Mouse (Mus musculus) bone marrow, adult 2 months (tissue): ENCODE data around the gene Ankrd63. TPM values are rescaled to one million over a fixed set of nuclear protein-coding genes. Genes with fewer than 3 reads are reported as not detected.
"Not testable (repeated sequence)": the region's sequence is repeated elsewhere in the genome, so short reads cannot be mapped to it uniquely, and the experiment has no call there.

Experiments used
- H3K27ac ChIP-seq: fragments of 200-500 bp; 2 replicates; pipeline ENCODE4 v1.5.1; 2012; ENCODE audit warnings: low read depth, mild to moderate bottlenecking, control low read depth, inconsistent platforms, low read length; ENCODE audit not compliant: control insufficient read depth, poor library complexity, insufficient read depth
- H3K4me1 ChIP-seq: fragments of 200-500 bp; 2 replicates; pipeline ENCODE4 v1.6.1; 2011; ENCODE audit warnings: low read length; ENCODE audit not compliant: control insufficient read depth, insufficient read depth
- H3K4me3 ChIP-seq: fragments of 200-500 bp; replicated peaks from 2 replicates; pipeline ENCODE3; 2011; ENCODE audit warnings: mild to moderate bottlenecking, low read depth, low read length, control low read depth; ENCODE audit not compliant: control insufficient read depth
- CTCF ChIP-seq: fragments of 200-500 bp; IDR thresholded peaks from 2 replicates; pipeline ENCODE4 v1.5.1; 2011; ENCODE audit warnings: low read length, control low read depth; ENCODE audit not compliant: control insufficient read depth, insufficient read depth
- POLR2A ChIP-seq: fragments of 200-500 bp; IDR thresholded peaks from 2 replicates; pipeline ENCODE4 v1.6.1; 2011; ENCODE audit warnings: low read depth, mild to moderate bottlenecking, control low read depth, low read length, borderline replicate concordance; ENCODE audit not compliant: control insufficient read depth
- WGBS: fragments of 180-500 bp; shearing (Covaris S2); methylation state at CpG from one replicate; pipeline ENCODE4 v1.1.7; 2018; 5-methylcytosine and 5-hydroxymethylcytosine counted together
- polyA plus RNA-seq: library from polyadenylated mRNA; stranded (reverse); fragments of >200 nt; gene quantifications from 2 replicates; pipeline ENCODE4 v1.2.4, GENCODE M21; 2011; ENCODE audit warnings: low replicate concordance; ENCODE audit not compliant: missing spikeins, insufficient read depth, insufficient read length

The Ankrd63 gene
- polyA plus RNA-seq, 1 experiment = 0.92 TPM

GRCm38 (mm10) chr2:118659077-118659476 is 44.7 kb downstream of the Ankrd63 start:
- Histone ChIP-seq H3K4me3 (no peak overlapping the region), H3K27ac (peak overlapping the region; percentile 80), H3K4me1 (peaks cover 2% of the 10 kb centered on the region)
- WGBS = 38% methylated on average over 1 of the region's 1 CpGs
- no peak for TF ChIP-seq CTCF
- no peak for TF ChIP-seq POLR2A

DNA sequence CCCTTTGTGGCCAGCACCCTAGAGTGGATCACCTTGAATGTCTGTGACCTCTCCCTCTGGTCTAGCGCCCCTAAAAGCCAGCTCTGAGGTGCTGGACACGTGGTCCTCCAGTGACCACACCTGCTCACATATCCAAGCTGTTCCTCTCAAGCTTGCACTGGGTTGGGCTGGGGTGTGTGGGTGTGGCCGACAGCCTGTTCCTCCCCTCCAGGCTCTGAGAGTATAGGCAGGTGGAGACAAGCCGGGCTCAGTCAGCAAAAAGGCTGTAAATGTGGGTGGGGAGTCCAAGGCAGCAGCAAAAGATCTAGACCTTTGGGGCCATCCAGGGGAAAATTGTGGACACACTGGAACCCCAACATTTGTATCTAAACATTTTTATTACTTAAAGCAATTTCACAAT is 45.3 kb downstream of the Ankrd63 start:
- Histone ChIP-seq H3K4me3 (no peak overlapping the region), H3K27ac (no peak overlapping the region), H3K4me1 (peaks cover 2% of the 10 kb centered on the region)
- TF ChIP-seq CTCF (no peak), POLR2A (no peak)
- 8% methylated on average over 4 of the region's 4 CpGs for WGBS

- WGBS = 38% methylated on average over 3 of the region's 3 CpGs
- Histone ChIP-seq H3K27ac (no peak overlapping the region; the same call in 1 of the 2 replicates), H3K4me3 (no peak overlapping the region), H3K4me1 (peaks cover 3% of the 10 kb centered on the region)
- TF ChIP-seq CTCF = no peak
- no peak for TF ChIP-seq POLR2A
Measured at GRCm38 (mm10) chr2:118656688-118657281, 47.0 kb downstream of the Ankrd63 start.

- H3K27ac ChIP-seq = not testable (repeated sequence)
- WGBS = 12% methylated on average over 2 of the region's 2 CpGs
Measured at GRCm38 (mm10) chr2:118650697-118651096, 53.1 kb downstream of the Ankrd63 start.

More at GRCm38 (mm10) chr2:118650697-118651096, 53.1 kb downstream of the Ankrd63 start:
- H3K4me3 ChIP-seq, H3K4me1 ChIP-seq: not testable (repeated sequence)

Other genes starting within 250 kb of the Ankrd63 start
- gene Srp14, start 224.3 kb downstream of the Ankrd63 start, polyA plus RNA-seq = 110 and 142 TPM in 2 replicates
- gene Bmf, start 154.3 kb downstream of the Ankrd63 start, polyA plus RNA-seq = 7.3 and 8.8 TPM in 2 replicates
- gene Bub1b, start 105.8 kb downstream of the Ankrd63 start, polyA plus RNA-seq = 35.3 and 44.1 TPM in 2 replicates
- gene Pak6, start 40.7 kb downstream of the Ankrd63 start, polyA plus RNA-seq = not detected in 2 replicates
- gene Plcb2, start 24.5 kb upstream of the Ankrd63 start, polyA plus RNA-seq = 33.7 and 84.6 TPM in 2 replicates
- gene Inafm2, start 41.8 kb upstream of the Ankrd63 start, polyA plus RNA-seq = 16.0 and 28.5 TPM in 2 replicates
- gene Ccdc9b, start 58.7 kb upstream of the Ankrd63 start, polyA plus RNA-seq = 2.2 and 3.5 TPM in 2 replicates
- gene Phgr1, start 68.8 kb upstream of the Ankrd63 start, polyA plus RNA-seq = not detected in 2 replicates
- gene Disp2, start 75.8 kb upstream of the Ankrd63 start, polyA plus RNA-seq = not detected in 2 replicates
- 101 and 133 TPM in 2 replicates for gene Knstrn, start 110.0 kb upstream of the Ankrd63 start, polyA plus RNA-seq
- 16.0 and 19.9 TPM in 2 replicates for gene Ivd, start 158.0 kb upstream of the Ankrd63 start, polyA plus RNA-seq
- gene Bahd1, start 196.4 kb upstream of the Ankrd63 start, polyA plus RNA-seq = 6.6 and 8.7 TPM in 2 replicates
- 1.1 and 2.3 TPM in 2 replicates for gene Chst14, start 222.5 kb upstream of the Ankrd63 start, polyA plus RNA-seq